Mouse (Mus musculus): Measurements from ENCODE around the gene Fam107a. TPM values are rescaled to one million over a fixed set of nuclear protein-coding genes. Genes with fewer than 3 reads are reported as not detected.
"Not testable (repeated sequence)": the region's sequence is repeated elsewhere in the genome, so short reads cannot be mapped to it uniquely, and the experiment has no call there.

Fam107a gene
- total RNA-seq, 2 experiments from 2014 or later, result 2.7 to 6.1 TPM

- DNase-seq, result no peak
- intact Hi-C loops (cut with DNase I), result no loop called here
Observed at GRCm38 (mm10) chr14:8320528-8320927, 2.7 kb upstream of the Fam107a start.

GRCm38 (mm10) chr14:8316366-8317193 lies 1.2 kb downstream of the Fam107a start:
- intact Hi-C loops (cut with DNase I), result no loop called here

GRCm38 (mm10) chr14:8315169-8315568 lies 2.7 kb downstream of the Fam107a start:
- intact Hi-C loops (cut with DNase I), result no loop called here

More at GRCm38 (mm10) chr14:8316366-8317193, 1.2 kb downstream of the Fam107a start:
- DNase-seq, result no peak

DNA sequence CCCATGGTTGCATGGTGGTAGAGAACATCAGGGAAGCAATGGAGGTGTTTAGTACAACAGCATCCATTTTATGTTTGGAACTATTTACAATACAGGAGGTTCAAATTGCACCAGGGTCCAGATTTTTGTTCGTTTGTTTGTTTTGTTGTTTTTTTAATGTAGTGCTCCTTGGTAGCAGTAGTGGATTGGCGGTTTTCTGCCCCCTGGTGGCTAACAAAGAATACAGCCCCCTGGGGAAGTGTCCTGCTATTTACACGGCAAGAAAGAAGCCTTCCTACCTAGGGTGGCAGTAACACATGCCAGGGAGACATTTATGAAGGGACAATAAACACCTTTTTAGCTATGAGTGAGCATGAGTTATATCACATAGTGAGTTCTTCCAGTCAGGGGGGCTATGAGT lies 3.3 kb downstream of the Fam107a start:
- intact Hi-C loops (cut with DNase I), result no loop called here
- no peak for DNase-seq

More at GRCm38 (mm10) chr14:8315169-8315568, 2.7 kb downstream of the Fam107a start:
- no peak for DNase-seq

- intact Hi-C loops (cut with DNase I), result no loop called here
- DNase-seq, result no peak
Observed at GRCm38 (mm10) chr14:8313877-8314276, 3.9 kb downstream of the Fam107a start.

DNA sequence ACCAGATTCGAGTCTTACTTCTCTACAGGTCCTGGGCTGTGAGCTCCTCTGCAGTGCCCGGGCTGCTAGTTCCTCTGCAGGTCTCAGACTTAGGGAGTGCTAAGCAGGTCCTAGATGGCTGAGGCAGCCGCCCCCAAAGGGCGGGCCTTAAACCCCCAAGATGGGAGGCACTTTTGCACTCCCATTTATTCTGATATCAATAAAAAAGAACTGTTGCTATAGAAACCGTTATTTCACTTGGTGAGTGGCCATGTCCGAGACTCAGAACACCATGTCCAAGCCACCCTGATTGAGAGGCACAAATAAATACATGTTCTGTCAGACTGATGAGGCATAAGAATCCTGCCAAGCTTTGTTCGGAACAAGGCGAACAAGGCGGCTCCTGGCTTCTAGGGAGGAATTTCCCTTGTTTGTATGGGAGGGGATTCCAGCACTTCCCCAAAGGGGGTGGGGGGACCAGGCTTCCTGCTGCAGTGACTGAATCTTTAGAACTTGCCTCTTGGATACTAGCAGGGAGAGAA lies 8.1 kb downstream of the Fam107a start:
- no peak for DNase-seq
- intact Hi-C loops (cut with DNase I), result no loop called here

GRCm38 (mm10) chr14:8308650-8309049 lies 9.2 kb downstream of the Fam107a start:
- intact Hi-C loops (cut with DNase I), result no loop called here
- no peak for DNase-seq

GRCm38 (mm10) chr14:8306884-8307283 lies 10.9 kb downstream of the Fam107a start:
- intact Hi-C loops (cut with DNase I), result no loop called here
- DNase-seq, result no peak

GRCm38 (mm10) chr14:8305014-8305413 lies 12.8 kb downstream of the Fam107a start:
- intact Hi-C loops (cut with DNase I), result no loop called here
- DNase-seq, result no peak

GRCm38 (mm10) chr14:8304082-8304481 lies 13.7 kb downstream of the Fam107a start:
- DNase-seq, result no peak
- intact Hi-C loops (cut with DNase I), result no loop called here

DNA sequence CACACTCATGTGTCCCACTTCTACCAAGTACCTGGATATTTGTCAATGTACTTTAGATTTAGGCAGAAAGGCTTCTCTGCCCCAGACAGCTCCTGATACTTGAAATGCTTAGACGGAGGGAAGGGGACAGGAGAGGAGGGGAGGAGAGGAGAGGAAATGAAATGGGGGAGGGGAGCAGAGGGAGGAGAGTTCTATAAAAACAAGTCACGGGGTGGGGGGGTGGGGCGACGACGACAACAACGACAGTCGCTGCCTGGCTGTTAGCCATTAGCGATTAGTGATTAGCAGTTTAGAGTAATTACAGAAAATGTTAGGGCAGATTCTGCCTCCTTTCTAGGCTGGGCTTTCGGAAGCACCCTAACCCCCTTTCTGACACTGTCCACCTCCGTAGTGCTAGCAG lies 15.1 kb downstream of the Fam107a start:
- no peak for DNase-seq
- intact Hi-C loops (cut with DNase I), result no loop called here

GRCm38 (mm10) chr14:8300281-8300680 lies 17.5 kb downstream of the Fam107a start:
- intact Hi-C loops (cut with DNase I), result loop anchor here (2.0 kb wide), 1 partner anchor 45 kb away; no protein-coding TSS in a partner anchor

GRCm38 (mm10) chr14:8297889-8298293 lies 19.9 kb downstream of the Fam107a start:
- intact Hi-C loops (cut with DNase I), result no loop called here
- DNase-seq, result no peak

More at GRCm38 (mm10) chr14:8300281-8300680, 17.5 kb downstream of the Fam107a start:
- peak; percentile 44 to 47 for DNase-seq

GRCm38 (mm10) chr14:8294257-8294656 lies 23.6 kb downstream of the Fam107a start:
- DNase-seq, result no peak
- intact Hi-C loops (cut with DNase I), result no loop called here

DNA sequence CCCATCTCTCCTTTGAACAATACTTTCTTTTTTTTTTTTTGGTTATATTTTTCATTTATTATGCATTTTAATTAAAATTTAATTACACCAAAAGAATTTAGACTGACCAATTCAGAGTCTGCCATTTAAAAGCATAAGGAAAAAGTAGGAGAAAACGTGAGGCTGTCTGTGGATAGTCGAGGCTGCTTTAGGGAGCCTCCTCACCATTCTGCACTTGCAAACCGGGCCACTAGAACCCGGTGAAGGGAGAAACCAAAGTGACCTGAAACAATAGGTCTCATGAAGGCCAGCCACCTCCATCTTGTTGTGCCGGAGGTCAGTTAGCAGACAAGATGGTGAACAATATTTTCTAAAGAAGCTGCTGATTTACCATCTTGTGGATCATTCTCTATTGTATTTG lies 31.2 kb downstream of the Fam107a start:
- DNase-seq, result not testable (repeated sequence)

DNA sequence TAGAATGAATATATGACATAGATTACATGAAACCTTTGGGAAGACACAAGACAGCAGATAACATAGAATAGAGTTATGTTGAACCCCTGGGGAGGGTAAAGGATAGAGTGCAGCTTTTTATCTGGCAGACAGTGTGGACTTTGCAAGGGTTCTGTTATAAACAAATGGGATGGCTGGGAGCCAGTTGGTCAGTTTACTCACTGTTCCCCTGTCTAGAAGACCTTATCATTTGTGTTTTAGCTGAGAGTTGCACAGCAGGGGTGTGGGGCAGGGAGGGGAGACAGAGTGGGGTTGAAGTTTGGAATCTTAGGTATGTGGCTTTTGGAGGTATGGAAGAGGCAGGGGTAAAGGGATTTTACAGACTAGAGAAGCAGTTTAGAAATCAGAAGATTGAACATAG lies 34.0 kb downstream of the Fam107a start:
- DNase-seq, result no peak
- intact Hi-C loops (cut with DNase I), result no loop called here

More for the DNA sequence above, 31.2 kb downstream of the Fam107a start:
- intact Hi-C loops (cut with DNase I), result not testable (repeated sequence)

DNA sequence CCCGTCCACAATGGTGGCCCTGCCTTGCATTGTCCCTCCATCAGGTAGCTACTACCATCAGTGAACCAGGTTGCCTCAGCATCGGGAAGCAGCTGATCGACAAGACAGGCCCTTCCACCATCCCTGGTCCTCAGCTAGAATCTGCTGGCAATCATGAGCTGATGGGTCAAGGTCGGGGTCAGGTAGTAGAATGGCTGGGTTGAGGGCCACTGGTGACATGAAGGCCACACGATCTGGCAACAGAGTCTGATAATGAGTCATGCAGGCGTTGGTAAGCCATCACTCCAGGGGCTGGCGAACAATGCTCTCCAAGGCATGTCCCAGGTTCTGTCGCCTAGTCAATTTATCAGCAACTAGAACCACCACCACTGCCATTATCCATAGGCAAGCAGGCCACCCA lies 46.5 kb downstream of the Fam107a start:
- intact Hi-C loops (cut with DNase I); DNase-seq: not testable (repeated sequence)

DNA sequence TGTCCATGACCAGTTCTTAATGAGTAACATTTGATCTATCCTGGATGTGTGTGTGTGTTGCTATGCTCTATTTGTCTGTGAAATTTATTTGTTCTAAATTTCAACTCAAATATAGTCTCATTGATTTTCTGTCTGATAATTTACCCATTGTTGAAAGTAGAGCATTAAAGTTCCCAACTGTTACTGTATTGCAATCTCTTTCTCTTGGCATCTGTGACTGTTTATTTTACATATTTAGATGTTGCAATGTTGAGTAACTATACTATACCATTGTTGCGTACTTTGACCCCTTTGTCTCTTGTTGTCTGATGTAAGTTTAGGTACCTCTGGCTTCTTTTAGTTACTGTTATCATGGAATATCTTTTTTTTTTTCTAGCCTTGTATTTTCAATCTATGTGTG lies 53.4 kb downstream of the Fam107a start:
- intact Hi-C loops (cut with DNase I), result no loop called here

GRCm38 (mm10) chr14:8262242-8262641 lies 55.6 kb downstream of the Fam107a start:
- intact Hi-C loops (cut with DNase I), result no loop called here
- DNase-seq, result no peak

More for the DNA sequence above, 53.4 kb downstream of the Fam107a start:
- no peak for DNase-seq

DNA sequence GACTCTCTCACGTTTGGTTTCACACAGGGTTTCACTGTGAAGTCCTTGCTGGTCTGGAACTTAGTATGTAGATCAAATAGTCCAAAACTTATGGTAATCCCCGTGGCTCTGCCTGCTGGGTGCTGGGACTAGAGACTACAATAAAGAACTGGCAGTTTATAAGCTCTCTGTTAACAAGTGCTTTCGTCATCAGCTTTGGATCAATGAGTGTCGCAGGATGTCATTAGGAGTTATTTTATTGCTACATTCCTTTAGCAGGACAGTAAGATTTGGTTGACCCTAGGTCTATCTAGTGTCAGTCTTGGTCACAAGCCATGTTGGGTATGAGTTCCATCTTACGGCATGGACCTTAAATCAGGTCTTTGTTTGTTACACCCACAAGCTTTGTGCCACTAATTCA lies 57.6 kb downstream of the Fam107a start:
- DNase-seq, result no peak
- intact Hi-C loops (cut with DNase I), result no loop called here

- DNase-seq, result no peak
- intact Hi-C loops (cut with DNase I), result no loop called here
Observed at GRCm38 (mm10) chr14:8259166-8259565, 58.7 kb downstream of the Fam107a start, which contains the start of gene Acox2. Gene Acox2 (minus strand): TSS chr14:8259353.

DNA sequence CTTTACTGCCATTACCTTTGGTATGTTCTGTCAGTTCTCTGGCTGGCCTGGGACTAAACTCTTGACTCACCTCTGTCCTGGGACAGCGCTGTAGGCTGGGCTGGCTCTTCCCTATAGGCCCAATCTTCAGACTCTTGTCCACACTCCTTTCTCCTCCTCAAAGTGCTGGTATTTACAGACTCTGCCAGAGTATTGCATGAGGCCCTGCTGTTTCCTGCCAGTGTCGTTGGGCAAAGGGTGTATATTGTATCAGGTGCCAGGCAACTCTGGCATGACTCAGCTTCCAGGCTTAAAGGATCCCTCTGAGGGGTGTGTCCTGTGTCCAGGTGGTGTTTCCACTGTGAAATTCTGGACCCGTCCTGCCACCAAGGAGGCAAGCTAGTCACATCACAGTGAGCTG lies 59.1 kb downstream of the Fam107a start:
- intact Hi-C loops (cut with DNase I), result no loop called here
- DNase-seq, result no peak

All from gastrocnemius, postnatal 36 days (tissue).